Mouse (Mus musculus): ENCODE measurements around the gene Hist2h2aa1. TPM values are rescaled to one million over a fixed set of nuclear protein-coding genes. Genes with fewer than 3 reads are reported as not detected.
"Not testable (repeated sequence)": the region's sequence is repeated elsewhere in the genome, so short reads cannot be mapped to it uniquely, and the experiment has no call there.

The Hist2h2aa1 gene
- polyA plus RNA-seq, 1 experiment from 2014 or later = 12.3 TPM

- not testable (repeated sequence) for ATAC-seq (ENCODE audit: low read depth); H3K9me3 ChIP-seq; H3K27me3 ChIP-seq; H3K36me3 ChIP-seq
- H3K4me3 ChIP-seq = peak overlapping the region; percentile 66
- peak overlapping the region; percentile 91 for H3K4me2 ChIP-seq
- 1% methylated on average over 32 of the region's 47 CpGs for WGBS
- peaks cover 40% of the 10 kb centered on the region for H3K4me1 ChIP-seq (replicated peaks)
- H3K27ac ChIP-seq (replicated peaks) = peak overlapping the region; percentile 98
- peak overlapping the region; percentile 85 for H3K9ac ChIP-seq
These were observed 25.0 kb upstream of the Hist2h2aa1 start for GRCm38 (mm10) chr3:96220131-96220764.

GRCm38 (mm10) chr3:96220765-96221639 is 24.3 kb upstream of the Hist2h2aa1 start, which contains the start of the genes Hist2h2ac and Hist2h2be:
Hist2h2ac (minus strand) TSS chr3:96220880.
Hist2h2be (plus strand) TSS chr3:96221119.
- ATAC-seq (ENCODE audit: low read depth) = peak; percentile 71
- Histone ChIP-seq H3K27ac (replicated peaks) (peak within 1 kb of the TSS; percentile 98), H3K4me3 (peak within 1 kb of the TSS; percentile 66), H3K9ac (peak within 1 kb of the TSS; percentile 85), H3K4me2 (peak within 1 kb of the TSS; percentile 91), H3K36me3 (no peaks in the 10 kb centered on the region), H3K4me1 (replicated peaks) (peaks cover 45% of the 10 kb centered on the region), H3K27me3 (no peaks in the 10 kb centered on the region), H3K9me3 (no peaks in the 10 kb centered on the region)
- under 1% methylated on average over 43 of the region's 43 CpGs for WGBS

- no peak for ATAC-seq (ENCODE audit: low read depth)
- Histone ChIP-seq H3K9me3 (no peaks in the 10 kb centered on the region), H3K9ac (peak overlapping the region; percentile 85), H3K27ac (replicated peaks) (peak overlapping the region; percentile 98), H3K4me2 (peak overlapping the region; percentile 91), H3K4me1 (replicated peaks) (peaks cover 45% of the 10 kb centered on the region), H3K27me3 (no peaks in the 10 kb centered on the region), H3K4me3 (peak overlapping the region; percentile 66), H3K36me3 (no peaks in the 10 kb centered on the region)
- WGBS = 20% methylated on average over 9 of the region's 9 CpGs
These were observed 23.7 kb upstream of the Hist2h2aa1 start for GRCm38 (mm10) chr3:96221640-96222038.

GRCm38 (mm10) chr3:96222774-96223173 is 22.5 kb upstream of the Hist2h2aa1 start:
- H3K36me3 ChIP-seq = no peaks in the 10 kb centered on the region
- H3K9ac ChIP-seq = no peak overlapping the region
- H3K27ac ChIP-seq (replicated peaks) = no peak overlapping the region
- ATAC-seq (ENCODE audit: low read depth) = no peak
- peak overlapping the region; percentile 91 for H3K4me2 ChIP-seq
- WGBS = 88% methylated on average over 4 of the region's 4 CpGs
- H3K9me3 ChIP-seq = no peaks in the 10 kb centered on the region
- H3K4me1 ChIP-seq (replicated peaks) = peaks cover 45% of the 10 kb centered on the region
- H3K4me3 ChIP-seq = no peak overlapping the region
- H3K27me3 ChIP-seq = no peaks in the 10 kb centered on the region

DNA sequence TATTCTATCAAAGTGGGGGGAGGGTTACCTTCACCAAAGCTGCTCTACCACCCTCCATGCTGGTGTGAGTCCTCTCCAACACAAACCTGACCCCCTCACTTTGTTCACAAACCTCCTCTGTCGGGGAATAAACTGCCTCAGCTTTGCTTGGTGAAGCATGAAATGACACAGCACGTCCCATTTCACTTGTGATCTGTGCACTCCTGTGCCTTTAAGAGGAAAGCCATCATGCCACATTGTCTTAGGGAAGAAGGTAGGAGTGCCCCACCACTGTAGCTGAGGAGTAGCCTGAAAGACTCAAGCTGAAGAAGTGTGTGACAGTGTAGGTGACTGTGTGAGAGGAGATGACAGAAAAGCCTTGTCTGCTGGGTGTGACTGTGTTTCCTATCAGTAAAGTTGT is 19.9 kb upstream of the Hist2h2aa1 start:
- peak overlapping the region; percentile 27; the same call in 1 of the 2 replicates for H3K9ac ChIP-seq
- H3K4me3 ChIP-seq = no peak overlapping the region

DNA sequence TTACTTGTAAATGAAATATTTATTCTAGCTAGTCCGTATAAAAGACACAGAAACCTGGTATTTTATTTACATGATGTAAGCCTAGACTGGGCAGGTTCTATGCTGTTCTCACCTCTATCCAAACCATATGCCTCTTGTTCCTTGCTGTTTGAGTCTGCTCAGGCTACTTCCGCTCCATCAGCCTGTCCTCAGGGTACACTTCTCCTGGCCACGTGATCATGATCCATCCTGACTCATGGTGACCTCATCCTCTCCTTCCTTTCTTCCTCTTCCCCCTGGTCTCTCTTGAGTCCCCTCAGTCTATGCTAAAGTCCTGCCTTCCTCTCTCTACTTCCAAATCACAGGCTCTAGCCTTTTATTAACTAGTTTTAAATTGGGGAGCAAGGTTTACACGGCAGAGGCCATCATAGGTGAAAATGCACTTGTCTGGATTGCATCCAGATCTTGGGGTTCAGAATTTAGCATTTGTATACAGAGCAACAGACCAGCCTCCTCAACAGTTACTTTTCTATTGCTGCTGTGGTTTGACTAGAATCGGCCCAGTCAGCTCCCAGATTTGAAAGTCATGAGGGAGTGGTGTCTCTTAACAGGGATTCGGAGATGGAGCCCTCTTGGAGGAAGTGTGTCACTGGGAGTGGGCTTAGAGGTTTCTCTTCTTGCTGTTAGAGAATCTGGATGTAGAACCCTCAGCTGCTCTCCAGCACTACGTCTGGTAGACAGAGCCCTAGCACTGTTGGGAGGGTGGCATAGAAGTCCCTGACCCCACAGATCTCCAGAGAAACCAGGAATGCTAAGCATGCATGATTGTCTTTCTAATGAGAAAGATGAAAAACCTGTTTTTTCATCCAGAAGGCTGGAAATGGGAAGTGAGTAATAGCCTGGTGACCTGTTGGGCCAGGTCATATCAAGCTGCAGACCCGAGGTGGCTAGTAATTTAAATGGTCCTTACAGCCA is 18.3 kb upstream of the Hist2h2aa1 start:
- no peaks in the 10 kb centered on the region for H3K27me3 ChIP-seq
- H3K4me3 ChIP-seq = no peak overlapping the region
- H3K4me1 ChIP-seq (replicated peaks) = peaks cover 25% of the 10 kb centered on the region
- no peaks in the 10 kb centered on the region for H3K36me3 ChIP-seq
- WGBS = 72% methylated on average over 8 of the region's 8 CpGs
- no peak overlapping the region for H3K27ac ChIP-seq (replicated peaks)
- no peak overlapping the region for H3K4me2 ChIP-seq
- ATAC-seq (ENCODE audit: low read depth) = no peak
- no peak overlapping the region for H3K9ac ChIP-seq
- no peaks in the 10 kb centered on the region for H3K9me3 ChIP-seq

More for the DNA sequence above, 19.9 kb upstream of the Hist2h2aa1 start:
- Histone ChIP-seq H3K36me3 (no peaks in the 10 kb centered on the region), H3K27ac (replicated peaks) (no peak overlapping the region), H3K4me2 (no peak overlapping the region), H3K27me3 (no peaks in the 10 kb centered on the region), H3K4me1 (replicated peaks) (peaks cover 37% of the 10 kb centered on the region), H3K9me3 (no peaks in the 10 kb centered on the region)
- ATAC-seq (ENCODE audit: low read depth) = no peak
- WGBS = 14% methylated on average over 2 of the region's 2 CpGs

DNA sequence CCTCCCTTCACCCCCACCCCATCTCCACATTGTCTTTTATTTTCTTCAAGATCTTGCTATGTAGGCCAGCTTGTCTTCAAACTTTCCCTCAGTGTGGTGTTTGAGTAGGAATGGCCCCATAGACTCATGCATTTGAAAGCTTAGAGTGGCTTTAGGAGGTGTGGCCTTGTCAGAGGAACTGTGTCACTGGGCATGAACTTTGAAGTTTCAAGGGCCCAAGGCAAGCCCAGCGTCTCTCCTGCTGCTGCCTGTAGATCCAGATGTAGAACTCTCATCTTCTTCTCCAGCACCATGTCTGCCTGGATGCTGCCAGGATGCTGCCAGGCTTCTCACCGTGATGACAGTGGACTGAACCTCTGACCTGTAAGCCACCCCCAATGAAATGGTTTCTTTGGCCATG is 16.5 kb upstream of the Hist2h2aa1 start:
- Histone ChIP-seq H3K36me3 (no peaks in the 10 kb centered on the region), H3K9ac (no peak overlapping the region), H3K4me2 (no peak overlapping the region), H3K4me3 (no peak overlapping the region), H3K4me1 (replicated peaks) (0 out of 2 replicates have a peak, but pooled peaks cover 10% of the 10 kb centered on the region), H3K27ac (replicated peaks) (no peak overlapping the region), H3K27me3 (no peaks in the 10 kb centered on the region), H3K9me3 (no peaks in the 10 kb centered on the region)
- ATAC-seq (ENCODE audit: low read depth) = no peak
- 68% methylated on average over 2 of the region's 2 CpGs for WGBS

DNA sequence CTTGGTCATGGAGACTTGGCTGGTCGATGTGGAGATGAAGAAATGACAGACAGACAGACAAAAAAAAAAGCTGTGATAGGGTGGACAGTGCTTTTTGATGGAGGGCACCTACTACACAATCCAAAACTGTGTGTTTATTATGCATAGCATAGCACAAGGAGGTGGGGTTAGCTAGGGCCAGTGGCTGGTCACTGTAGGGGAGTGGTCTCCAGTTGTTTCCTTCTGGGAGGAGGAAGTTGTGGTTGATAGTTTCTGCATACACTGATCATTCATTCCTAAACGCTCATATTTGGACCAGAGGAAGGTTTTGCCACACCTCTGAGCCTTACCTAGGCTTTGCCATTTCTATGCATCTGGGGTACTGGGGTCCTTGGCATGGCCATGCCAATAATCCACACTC is 14.9 kb upstream of the Hist2h2aa1 start:
- Histone ChIP-seq H3K36me3 (no peaks in the 10 kb centered on the region), H3K4me1 (replicated peaks) (0 out of 2 replicates have a peak, but pooled peaks cover 4% of the 10 kb centered on the region), H3K27ac (replicated peaks) (no peak overlapping the region), H3K27me3 (no peaks in the 10 kb centered on the region), H3K9me3 (no peaks in the 10 kb centered on the region), H3K4me3 (no peak overlapping the region), H3K4me2 (no peak overlapping the region), H3K9ac (no peak overlapping the region)
- WGBS = 77% methylated on average over 2 of the region's 2 CpGs
- no peak for ATAC-seq (ENCODE audit: low read depth)

DNA sequence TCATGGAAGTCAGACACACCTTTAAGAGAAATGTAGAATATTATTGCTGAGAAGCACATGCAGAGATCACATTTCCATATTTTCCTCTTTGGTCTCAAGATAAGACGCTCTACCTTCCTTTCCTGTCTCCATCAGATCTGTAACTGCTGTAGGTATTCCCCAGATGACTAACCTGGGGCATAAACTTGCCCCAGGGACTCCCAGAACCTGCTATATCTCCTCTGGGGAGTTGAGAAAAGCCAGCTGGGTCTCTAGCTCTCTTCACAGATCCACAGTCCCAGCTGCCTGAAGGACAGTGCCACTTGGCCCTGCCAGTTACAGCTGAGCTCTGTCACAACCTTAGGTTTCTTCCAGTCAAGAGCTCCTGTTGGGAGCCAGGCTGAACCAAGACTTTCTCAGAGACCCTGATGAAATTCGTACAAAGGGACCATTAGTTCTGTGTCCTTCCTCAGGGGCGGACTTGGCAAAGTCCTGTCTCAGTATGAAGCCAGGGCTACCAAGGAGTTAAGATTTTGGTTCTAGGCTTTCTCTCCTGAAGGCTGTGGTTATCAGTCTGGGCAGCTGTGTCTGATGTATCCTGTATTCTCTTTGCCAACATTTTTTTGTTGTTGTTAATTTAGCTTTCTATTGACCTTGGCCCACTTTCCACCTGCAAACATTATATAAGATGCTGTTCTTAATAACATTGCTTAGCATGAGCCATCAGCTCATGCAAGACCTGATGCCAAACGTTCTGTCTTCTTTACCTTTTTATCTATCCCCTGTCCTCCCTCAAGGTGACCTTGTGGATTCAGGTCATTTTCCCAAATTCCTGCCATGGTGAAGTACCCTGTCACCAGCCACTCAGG is 14.2 kb upstream of the Hist2h2aa1 start:
- ATAC-seq (ENCODE audit: low read depth) = no peak
- H3K4me2 ChIP-seq = no peak overlapping the region
- H3K4me3 ChIP-seq = no peak overlapping the region
- no peak overlapping the region for H3K27ac ChIP-seq (replicated peaks)
- H3K9me3 ChIP-seq = no peaks in the 10 kb centered on the region
- no peaks in the 10 kb centered on the region for H3K4me1 ChIP-seq (replicated peaks)
- H3K9ac ChIP-seq = no peak overlapping the region
- WGBS = 78% methylated on average over 4 of the region's 4 CpGs
- no peaks in the 10 kb centered on the region for H3K27me3 ChIP-seq
- H3K36me3 ChIP-seq = no peaks in the 10 kb centered on the region

- Histone ChIP-seq H3K36me3 (no peaks in the 10 kb centered on the region), H3K9ac (no peak overlapping the region), H3K4me3 (no peak overlapping the region), H3K4me2 (no peak overlapping the region), H3K9me3 (no peaks in the 10 kb centered on the region), H3K4me1 (replicated peaks) (no peaks in the 10 kb centered on the region), H3K27ac (replicated peaks) (no peak overlapping the region), H3K27me3 (no peaks in the 10 kb centered on the region)
- no peak for ATAC-seq (ENCODE audit: low read depth)
- 64% methylated on average over 2 of the region's 2 CpGs for WGBS
These were observed 13.6 kb upstream of the Hist2h2aa1 start for GRCm38 (mm10) chr3:96231758-96232120.

DNA sequence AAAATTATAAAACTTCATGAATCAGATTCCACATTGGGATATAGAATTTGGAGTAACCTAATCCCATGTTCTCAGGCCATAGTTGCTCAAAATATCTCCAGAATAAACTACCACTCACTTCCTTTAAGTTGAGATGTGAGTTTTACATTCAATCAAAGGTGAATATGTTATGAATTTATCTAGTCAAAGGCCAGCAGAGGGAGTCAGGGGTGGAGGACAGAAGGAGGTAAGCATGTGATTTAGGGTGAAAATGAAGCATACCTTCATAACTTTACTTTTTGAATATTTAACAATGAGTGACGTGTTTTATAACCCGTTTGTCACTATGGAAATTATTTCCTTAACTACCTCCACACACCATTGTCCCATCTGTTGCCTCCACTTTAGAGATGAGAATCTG is 10.4 kb upstream of the Hist2h2aa1 start:
- Histone ChIP-seq H3K4me1 (replicated peaks) (peaks cover 15% of the 10 kb centered on the region), H3K9ac (no peak overlapping the region), H3K4me2 (no peak overlapping the region), H3K9me3 (no peaks in the 10 kb centered on the region), H3K4me3 (no peak overlapping the region), H3K27ac (replicated peaks) (no peak overlapping the region), H3K27me3 (no peaks in the 10 kb centered on the region), H3K36me3 (no peaks in the 10 kb centered on the region)
- ATAC-seq (ENCODE audit: low read depth) = no peak
- WGBS = 90% methylated on average over 2 of the region's 2 CpGs

Data from neural tube, embryonic 13.5 days (tissue).